Comparison of ENCODE assay signal across 27 mouse cellular contexts in genomic region chr10:40079256-40079655, GRCm38 (mm10). TPM values are rescaled to one million over a fixed set of nuclear protein-coding genes. Genes with fewer than 3 reads are reported as not detected.
"Had no signal": no experiment of that assay in that cellular context is flagged by ENCODE, and none has a peak within 500 bp of the region (broad histone marks: within the 10 kb centered on the region; RNA-seq: fewer than 3 reads in every experiment).

No protein-coding gene starts in this region.

- H3K4me1 ChIP-seq: hindbrain, embryonic 12.5 days had no signal

- H3K4me3 ChIP-seq: heart, embryonic 10.5 days; heart, embryonic 12.5 days; hindbrain, embryonic 10.5 days; hindbrain, embryonic 12.5 days; kidney, embryonic 15.5 days; limb, embryonic 10.5 days; limb, embryonic 12.5 days; liver, embryonic 13.5 days; liver, embryonic 15.5 days had no signal

- H3K36me3 ChIP-seq: hindbrain, embryonic 10.5 days; hindbrain, embryonic 12.5 days; kidney, embryonic 15.5 days; limb, embryonic 10.5 days; limb, embryonic 12.5 days had no signal

- H3K9ac ChIP-seq: heart, embryonic 12.5 days; hindbrain, embryonic 12.5 days; hindbrain, embryonic 14.5 days; kidney, embryonic 15.5 days; limb, embryonic 12.5 days; liver, embryonic 13.5 days; liver, embryonic 15.5 days had no signal

- H3K4me2 ChIP-seq: heart, embryonic 12.5 days; hindbrain, embryonic 12.5 days; hindbrain, embryonic 14.5 days; kidney, embryonic 15.5 days; limb, embryonic 12.5 days; liver, embryonic 11.5 days; liver, embryonic 13.5 days; liver, embryonic 15.5 days had no signal

- DNase-seq: gastrocnemius, postnatal 10 days; gastrocnemius, postnatal 25 days; heart, postnatal 10 days; heart, postnatal 4 days; kidney, adult 11 months; kidney, adult 2 months; kidney, adult 9 months; kidney, postnatal 14 days; kidney, postnatal 36 days; layer of hippocampus, adult 9-11 months; layer of hippocampus, postnatal 36 days; liver, embryonic 13.5 days had no signal

- H3K27me3 ChIP-seq: heart, embryonic 12.5 days; hindbrain, embryonic 12.5 days; kidney, embryonic 15.5 days; limb, embryonic 12.5 days; liver, embryonic 13.5 days; liver, embryonic 15.5 days had no signal

- H3K27ac ChIP-seq: heart, embryonic 10.5 days; hindbrain, embryonic 10.5 days; hindbrain, embryonic 12.5 days; hindbrain, embryonic 14.5 days; kidney, embryonic 15.5 days; kidney, postnatal 0 days; limb, embryonic 10.5 days; limb, embryonic 12.5 days; liver, embryonic 13.5 days; liver, embryonic 15.5 days had no signal

- ATAC-seq: hindbrain, embryonic 16.5 days; inflammation-experienced regulatory T-cells, adult 6 months had no signal

- H3K9me3 ChIP-seq: heart, embryonic 10.5 days; heart, embryonic 12.5 days; hindbrain, embryonic 10.5 days; hindbrain, embryonic 12.5 days; kidney, embryonic 15.5 days; limb, embryonic 10.5 days; limb, embryonic 12.5 days; liver, embryonic 13.5 days; liver, embryonic 15.5 days had no signal

RNA-seq across cellular contexts. Expression of gene Mfsd4b1, which starts 54.2 kb away (rescaled TPM):
- total RNA-seq: granulocyte monocyte progenitor cell, adult 5-6 weeks had no signal
- polyA plus RNA-seq: hindbrain, embryonic 10.5 days; inflammation-experienced regulatory T-cells, adult 6 months; large intestine, adult 2 months; limb, embryonic 10.5 days had no signal
